Mouse (Mus musculus): ENCODE data around the gene Dennd1a.

- no peak for TF ChIP-seq CTCF (IDR thresholded peaks at IDR 0.05; ENCODE audit: low read depth)
- TF ChIP-seq EP300 (IDR thresholded peaks at IDR 0.05; ENCODE audit: low read depth), result no peak
These were observed 490.1 kb downstream of the Dennd1a start for GRCm38 (mm10) chr2:37797046-37797445.

All from liver, postnatal 0 days (tissue).